Mouse (Mus musculus) right cerebral cortex, postnatal 10 days (tissue): Measurements from ENCODE around the gene Jund.

ENCODE experiments used
- DNase-seq, 2 experiments: peaks; one replicate each; pipeline ENCODE4 v3.0.0; 2021; ENCODE audit warnings: low spot score in 2 of 2

Gene Jund

DNA sequence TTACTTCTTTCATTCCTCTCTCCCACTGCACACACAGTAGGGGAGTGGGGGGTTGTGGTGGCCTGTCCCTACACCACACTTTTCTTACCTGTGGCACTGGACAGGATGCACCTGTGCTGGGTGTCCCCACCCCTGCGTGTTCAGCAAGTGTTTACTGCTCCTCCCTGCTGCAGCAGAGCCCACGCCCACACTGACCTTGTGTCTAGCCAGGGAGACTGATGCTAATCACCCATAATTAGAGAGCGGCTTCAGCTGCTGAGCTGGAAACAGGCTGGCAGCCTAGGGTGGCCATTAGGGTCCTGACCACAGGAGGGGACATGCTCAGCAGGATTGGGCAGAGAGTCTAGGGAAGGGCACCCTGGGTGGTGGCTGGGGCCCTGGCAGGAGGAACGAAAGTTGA, 24.0 kb upstream of the Jund start:
- DNase-seq: no peak

GRCm38 (mm10) chr8:70675336-70675735, 23.4 kb upstream of the Jund start:
- no peak for DNase-seq

DNA sequence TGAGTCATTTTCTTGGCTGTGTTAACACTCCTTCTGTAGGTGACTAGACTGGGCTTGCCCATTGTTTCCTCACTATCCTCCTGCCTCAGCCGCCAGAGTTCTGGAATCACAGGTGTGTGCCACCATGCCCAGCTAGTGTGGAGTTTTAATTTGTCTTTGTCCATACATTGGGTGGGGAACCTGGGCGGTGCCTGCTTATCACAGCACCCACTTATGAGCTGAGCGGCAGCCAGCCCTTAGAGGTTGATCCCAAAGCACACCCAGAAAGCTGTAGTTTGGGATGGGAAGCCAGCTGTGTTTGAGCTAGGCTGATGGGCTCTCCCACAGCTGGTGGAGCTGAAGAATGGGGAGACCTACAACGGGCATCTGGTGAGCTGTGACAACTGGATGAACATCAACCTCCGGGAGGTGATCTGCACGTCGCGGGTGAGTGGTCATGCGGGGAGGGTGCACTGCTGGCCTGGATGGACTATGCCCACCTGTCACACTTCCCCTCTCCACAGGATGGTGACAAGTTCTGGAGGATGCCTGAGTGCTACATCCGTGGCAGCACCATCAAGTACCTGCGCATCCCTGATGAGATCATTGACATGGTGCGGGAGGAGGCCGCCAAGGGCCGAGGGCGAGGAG, 21.2 kb upstream of the Jund start:
- DNase-seq: no peak

GRCm38 (mm10) chr8:70678679-70679078, 20.1 kb upstream of the Jund start:
- DNase-seq: no peak

DNA sequence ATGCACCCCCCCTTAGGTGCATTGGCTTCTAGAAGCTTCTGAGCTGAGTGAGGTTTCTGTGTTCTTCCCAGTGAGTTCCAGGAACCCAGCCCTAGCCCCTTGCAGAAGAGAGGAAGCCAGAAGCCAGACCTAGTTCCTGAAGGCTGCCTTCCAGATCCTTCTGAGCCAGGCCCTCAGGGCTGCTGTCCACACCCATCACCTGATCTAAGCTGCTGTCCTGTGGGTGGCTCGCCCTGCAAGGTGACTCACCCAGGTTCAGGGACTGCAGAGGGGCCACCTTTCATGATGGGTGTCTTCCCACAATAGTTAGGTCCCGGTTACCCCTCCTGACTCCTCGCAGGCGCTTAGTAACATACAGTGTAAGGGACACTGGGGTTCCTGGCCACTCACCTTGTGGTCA, 19.3 kb upstream of the Jund start:
- no peak for DNase-seq

- no peak for DNase-seq
These were observed 18.7 kb upstream of the Jund start for GRCm38 (mm10) chr8:70680039-70680438.

- DNase-seq: no peak
These were observed 17.3 kb upstream of the Jund start for GRCm38 (mm10) chr8:70681410-70681809.

- DNase-seq: no peak
These were observed 16.6 kb upstream of the Jund start for GRCm38 (mm10) chr8:70682193-70682592.

GRCm38 (mm10) chr8:70682692-70683091, 16.1 kb upstream of the Jund start:
- no peak for DNase-seq

- DNase-seq: peak; percentile 80 to 92
These were observed 14.5 kb upstream of the Jund start for GRCm38 (mm10) chr8:70684291-70684690.

- no peak for DNase-seq
These were observed 11.2 kb upstream of the Jund start for GRCm38 (mm10) chr8:70687576-70687975.

DNA sequence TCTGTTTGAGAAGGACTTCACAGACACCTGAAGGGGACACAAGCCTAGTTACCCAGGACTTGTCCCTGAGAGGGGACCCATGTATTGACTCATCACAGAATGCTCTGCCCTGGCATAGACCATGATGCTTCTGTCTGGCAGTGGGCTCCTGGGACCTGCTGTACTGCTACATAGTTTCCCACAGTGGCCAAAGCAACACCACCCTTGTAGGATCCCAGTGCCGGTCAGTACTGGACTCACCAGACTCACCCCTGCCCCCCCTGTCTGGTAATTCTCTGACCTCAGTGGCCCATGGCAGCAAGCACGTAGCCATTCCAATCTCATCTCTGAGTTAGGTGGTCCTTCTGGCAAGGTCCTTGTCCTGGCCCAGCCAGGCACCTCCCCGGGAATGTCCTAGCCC, 10.6 kb upstream of the Jund start:
- no peak for DNase-seq

DNA sequence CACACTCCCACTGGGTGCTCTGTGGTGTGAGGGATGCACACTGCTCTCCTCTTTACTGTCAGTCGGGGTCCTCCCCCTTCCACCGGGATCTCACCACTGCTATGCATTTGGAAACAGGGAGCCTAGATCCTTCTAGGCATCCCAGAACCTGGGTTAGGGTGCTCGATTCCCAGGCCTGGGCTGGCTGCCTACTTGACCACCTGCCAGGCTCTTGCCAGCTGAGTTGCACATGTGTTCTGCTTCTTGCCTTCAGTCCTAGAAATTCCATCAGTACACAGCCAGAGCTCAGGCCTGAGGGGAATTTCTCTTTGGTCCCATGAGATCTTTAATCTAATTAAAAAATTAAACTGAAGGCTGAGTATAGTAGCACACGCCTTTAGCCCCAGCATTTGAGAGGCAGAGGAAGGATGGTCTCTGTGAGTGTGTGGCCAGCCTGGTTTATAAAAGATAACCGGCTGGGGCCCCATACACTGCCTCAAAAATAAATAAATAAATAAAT, 8.8 kb upstream of the Jund start:
- DNase-seq: no peak

GRCm38 (mm10) chr8:70691230-70691629, 7.5 kb upstream of the Jund start:
- DNase-seq: no peak

DNA sequence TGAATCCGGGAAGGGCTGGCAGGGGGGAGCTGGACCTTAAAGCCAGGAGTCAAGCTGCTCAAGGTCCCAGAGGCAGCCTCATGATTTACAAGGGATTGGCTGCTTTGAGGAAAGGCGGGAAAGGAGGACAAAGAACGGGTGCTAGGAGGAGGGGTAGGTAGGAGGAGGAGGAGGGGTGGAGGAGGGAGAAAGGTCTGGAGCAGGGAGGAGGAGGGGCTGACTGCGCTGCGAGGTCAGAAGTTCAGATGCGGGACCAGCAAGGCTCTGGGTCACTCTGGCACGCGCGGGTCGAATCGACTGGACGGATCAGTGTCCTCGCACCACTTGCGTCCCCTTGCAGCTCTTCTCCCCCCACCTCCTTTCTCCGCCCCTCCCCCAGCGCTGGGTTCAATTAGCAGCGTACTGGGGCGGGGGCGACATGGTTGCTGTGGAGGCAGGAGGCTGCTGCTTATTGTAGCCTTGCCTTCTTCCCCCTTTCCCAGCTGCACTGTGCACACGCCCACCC, 7.0 kb upstream of the Jund start:
- peak in 1 of 2 experiments; percentile 65 for DNase-seq

GRCm38 (mm10) chr8:70693636-70694035, 5.1 kb upstream of the Jund start:
- DNase-seq: no peak

- DNase-seq: no peak
These were observed 3.3 kb upstream of the Jund start for GRCm38 (mm10) chr8:70695318-70696018.

GRCm38 (mm10) chr8:70696019-70696885, 2.5 kb upstream of the Jund start:
- peak in 1 of 2 experiments; percentile 67 for DNase-seq

- no peak for DNase-seq
These were observed 1.8 kb upstream of the Jund start for GRCm38 (mm10) chr8:70696946-70697345.

DNA sequence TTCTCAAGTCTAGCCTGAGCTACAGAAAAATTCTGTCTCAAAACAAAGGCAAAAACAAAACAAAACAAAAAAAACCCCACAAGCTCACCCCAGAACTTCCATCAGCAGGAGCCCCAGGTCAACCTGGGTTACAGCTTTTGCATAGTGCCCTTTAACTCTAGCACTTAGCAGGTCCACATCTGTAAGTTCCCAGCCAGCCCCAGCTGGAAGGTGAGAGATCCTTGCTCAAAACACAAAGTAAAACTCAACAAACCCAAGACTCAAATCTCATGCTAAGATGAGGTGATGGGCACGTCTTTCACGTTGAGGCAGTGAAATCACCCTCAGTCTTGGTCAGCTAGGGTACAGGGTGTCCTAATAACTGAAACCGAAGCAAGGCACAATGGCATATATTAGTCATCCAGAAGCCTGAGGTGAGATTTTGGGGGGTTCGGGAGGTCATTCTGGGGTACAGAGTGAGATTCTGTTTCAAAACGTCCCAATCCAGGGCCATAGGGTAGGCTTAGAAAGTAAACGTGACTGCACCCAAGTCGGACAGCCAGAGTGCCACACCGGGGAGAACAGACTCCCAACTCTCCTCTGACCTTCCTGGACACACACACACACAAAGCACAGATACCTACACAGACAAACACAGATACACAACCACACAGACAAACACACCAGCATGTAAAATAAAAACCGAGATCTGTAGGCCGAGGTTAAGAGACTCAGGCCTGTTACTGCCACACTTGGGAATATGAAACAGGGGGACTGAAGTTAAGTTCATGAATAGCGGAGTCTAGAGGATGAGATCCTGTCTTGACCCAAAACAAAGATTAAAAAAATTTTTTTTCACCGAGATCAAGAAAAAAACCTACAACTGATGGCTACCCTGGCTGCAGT, 1.1 kb upstream of the Jund start:
- DNase-seq: no peak

- DNase-seq: peak in 1 of 2 experiments; percentile 72
These were observed 526 bp downstream of the Jund start for GRCm38 (mm10) chr8:70699116-70699833.
